Mouse (Mus musculus): Measurements from ENCODE around the gene Mga.

Mga gene

DNA sequence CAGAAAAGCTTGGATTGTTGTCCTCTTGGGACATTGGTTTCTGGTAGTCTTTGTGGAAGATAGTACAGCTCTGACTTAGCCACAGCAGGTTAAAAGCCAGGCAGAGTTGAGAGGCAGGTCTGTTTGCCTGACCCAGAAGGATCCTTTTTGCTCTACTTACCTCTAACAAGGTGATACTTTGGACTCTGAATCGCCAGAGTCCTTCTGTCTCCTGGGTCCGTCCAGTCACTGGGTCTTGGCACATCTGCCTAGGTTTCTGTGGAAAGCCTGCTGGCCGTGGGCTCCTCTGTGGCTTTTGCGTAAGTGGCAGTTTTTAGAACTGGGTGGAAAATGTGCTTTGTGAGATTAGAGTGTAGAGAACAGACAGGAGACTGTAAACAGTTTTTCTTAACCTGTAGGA, 91.9 kb downstream of the Mga start:
- no peak for DNase-seq

DNA sequence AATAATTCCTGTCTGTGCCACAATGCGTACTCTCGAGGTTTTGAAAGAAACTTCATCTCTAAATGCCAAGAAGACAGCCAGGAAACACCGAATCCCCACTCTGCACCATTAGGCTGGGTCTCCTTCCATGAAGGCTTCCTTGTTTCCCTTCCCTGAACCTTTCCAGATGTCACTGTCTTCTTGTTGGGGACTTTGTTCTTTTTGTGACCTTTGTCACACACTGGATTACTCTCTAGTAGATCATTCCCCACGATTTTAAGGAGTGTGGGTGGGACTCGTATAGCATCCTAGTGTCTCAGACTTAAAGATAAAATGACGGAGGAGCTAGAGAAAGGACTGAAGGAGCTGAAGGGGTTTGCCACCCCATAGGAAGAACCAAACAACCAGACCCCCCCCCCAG, 93.9 kb downstream of the Mga start:
- DNase-seq: no peak

DNA sequence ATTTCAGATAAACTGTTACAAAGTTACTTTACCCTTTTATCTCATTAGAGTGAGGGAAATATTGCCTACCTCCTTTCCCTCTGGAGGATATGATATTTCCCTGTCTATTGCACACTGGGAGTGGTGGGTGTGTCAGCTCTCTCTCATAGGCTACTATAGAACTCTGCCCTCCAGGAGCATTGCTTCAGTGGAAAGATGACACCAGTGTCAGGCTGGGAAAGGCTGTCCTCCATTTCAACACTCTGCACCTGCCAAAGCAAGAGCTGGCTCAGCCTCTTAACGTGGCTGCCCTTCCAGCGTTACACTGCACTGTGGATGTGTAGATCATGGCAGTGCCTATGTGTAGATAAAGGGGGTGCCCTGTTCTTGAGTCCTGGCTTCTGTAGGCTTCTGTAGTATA, 95.3 kb downstream of the Mga start:
- no peak for DNase-seq

DNA sequence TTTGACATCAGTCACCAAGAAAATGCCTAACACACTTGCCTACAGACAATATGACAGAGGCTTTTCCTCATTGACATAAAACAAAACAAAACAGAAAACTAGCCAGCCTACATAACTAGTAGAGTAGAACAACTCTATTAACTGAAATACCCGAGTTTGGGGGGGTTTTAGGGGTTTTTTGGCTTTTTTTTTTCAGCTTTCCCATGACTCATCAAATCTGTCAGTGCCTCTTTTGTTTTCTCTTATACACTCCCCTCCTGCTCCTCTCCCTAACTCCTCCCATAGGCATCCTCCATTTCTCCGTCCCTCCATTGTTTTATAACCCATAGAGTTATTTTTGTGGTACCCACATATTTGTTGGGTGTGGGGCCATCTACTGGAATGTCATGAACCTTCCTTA, 96.5 kb downstream of the Mga start:
- DNase-seq: no peak

DNA sequence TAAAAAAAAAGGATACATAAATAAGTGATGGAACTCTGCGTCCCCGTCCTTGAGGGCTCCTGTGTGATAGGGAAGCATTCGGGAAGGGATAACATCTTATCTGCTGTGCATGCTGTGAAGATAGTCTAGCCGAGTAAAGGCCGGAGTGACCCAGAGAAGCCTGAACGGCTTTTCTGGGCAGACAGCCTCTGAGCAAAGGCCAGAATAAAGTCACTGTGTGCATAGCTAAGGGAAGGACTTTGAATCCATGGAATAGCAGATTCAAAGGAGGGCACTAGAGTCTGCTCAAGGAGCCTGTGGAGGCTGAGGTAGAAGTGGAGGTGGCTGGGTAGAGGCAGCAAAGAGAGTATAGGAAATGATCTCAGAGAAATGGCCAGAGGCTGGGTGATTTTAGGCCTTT, 97.8 kb downstream of the Mga start:
- no peak for DNase-seq

DNA sequence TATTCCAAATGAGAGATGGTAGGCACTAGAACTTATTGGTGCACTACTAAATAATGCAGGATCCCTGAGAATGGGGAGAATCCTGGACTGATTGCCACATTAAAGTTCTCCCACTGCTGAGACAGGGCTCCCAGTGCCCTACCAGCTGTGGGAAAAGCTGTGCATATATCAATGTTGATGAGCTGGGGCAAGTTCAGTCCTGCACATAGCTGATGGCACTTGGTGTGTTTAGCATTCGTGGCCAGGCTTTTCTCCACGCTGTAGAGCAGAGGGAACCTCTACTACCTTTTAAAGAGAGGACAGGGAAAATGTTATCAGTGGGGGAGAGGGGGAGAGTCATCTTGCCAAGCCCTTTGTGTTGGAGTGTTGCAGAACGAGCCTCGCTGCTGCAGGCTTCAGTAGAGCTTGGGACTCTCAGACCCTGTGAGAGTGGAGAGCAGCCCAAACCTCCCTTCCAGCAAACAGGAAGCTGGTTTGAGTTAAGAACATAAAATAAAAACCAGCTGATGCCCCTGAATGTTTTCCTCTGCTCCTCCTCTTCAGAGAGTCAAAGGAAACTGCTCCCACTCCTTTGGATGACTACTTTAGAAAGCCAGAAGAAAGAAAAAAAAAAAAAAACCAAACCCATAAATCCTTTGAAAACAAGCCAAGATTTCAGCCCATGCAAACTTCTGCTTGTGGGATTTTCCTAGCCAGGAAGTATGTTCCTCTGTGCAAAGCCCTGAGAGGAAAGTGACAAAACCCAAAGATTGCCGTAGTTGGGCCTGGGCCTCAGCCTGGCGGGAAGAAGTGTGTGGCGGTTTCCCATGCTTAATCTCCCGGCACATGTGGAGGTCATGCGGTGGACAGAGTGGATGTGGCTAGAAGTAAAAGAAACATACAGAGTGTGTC, 98.6 kb downstream of the Mga start:
- no peak for DNase-seq

DNA sequence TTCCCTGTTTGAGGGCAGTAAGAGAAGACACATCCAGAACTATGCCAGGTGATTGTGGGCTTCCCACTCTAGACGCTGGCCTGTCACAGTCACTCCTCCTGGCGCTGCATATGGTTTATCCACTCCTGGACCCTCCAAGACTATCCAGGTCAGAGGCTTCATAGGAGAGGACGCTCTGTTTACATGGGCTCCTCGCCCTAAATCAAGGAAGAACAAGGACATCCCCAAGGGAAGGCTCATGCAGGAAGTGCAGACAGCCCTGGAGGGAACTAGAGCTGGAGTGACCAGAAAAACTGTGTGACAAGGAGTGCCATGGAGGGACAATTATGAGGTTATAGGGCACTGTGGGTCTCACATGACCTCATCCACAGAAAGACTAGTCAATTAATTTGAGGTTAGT, 100.3 kb downstream of the Mga start:
- no peak for DNase-seq

DNA sequence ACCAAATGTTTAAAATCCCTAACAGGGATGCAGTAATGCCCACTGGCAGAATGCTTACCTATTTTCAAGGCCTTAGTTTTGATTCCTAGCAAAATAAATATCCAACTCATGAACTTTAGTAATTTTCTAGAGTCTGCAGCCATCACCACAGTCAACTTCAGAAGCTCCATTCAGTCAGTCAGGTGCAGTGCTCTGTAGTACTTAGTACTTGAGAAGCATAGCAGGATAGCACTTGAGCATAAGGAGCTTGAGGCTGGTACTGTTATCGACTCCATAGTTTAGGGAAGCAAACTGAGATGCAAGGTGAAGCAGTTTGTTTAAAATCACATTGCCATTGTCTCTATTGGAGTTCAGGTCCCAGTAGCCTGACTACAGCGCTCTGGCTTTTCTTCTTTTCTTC, 102.7 kb downstream of the Mga start:
- DNase-seq: no peak

DNA sequence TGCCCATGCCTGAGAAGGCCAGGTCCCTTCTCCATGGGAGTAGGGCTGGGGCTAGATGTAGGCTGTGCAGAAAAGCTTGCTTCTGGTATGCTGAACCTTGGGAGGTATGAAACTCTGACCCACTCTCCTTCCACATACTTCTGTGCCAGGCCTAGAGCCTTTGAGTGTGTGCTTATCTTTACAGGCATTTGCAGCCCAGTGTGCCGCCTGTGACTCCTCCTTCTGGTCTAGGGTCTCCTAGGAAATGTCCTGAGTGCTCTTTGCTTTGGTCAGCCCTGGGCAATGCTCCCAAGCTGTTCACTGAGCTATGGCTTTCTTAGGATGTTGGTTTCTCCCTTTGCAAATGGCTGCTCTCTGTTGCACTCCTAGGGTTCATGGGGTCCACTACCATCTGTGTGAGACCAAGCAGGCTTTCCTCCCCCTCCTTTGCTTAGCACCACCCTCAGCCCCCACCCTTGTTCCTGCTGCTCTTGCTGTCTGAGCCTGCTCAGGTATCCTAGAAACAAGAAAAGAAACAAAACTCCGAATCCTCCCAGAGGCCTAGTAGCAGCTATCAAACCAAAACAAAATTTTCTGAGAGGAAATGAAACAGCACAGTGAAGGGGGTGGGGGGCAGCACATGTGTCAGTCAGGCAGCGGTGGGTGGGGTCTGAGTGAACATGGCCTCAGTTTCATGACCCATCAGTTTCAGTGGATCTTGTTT, 104.0 kb downstream of the Mga start:
- no peak for DNase-seq

DNA sequence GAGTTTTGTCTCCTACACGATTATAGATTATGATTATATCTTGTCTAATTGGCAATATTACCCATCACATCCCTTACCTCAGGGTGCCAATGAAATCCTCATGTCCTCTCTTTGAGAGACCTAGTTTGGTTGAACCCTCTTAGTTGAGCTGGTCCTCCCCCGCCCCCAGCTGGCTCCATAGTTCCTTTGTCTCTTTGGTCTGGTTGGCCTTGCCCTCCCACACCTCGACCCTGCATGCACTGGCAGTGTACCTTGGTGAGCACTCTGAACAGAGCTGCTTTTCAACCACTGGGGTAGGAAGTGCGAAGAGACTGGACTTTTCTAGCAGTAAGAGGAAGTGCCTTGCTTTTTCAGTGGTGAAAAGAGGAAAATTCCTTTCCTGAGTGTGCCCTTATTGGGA, 104.9 kb downstream of the Mga start:
- DNase-seq: no peak

DNA sequence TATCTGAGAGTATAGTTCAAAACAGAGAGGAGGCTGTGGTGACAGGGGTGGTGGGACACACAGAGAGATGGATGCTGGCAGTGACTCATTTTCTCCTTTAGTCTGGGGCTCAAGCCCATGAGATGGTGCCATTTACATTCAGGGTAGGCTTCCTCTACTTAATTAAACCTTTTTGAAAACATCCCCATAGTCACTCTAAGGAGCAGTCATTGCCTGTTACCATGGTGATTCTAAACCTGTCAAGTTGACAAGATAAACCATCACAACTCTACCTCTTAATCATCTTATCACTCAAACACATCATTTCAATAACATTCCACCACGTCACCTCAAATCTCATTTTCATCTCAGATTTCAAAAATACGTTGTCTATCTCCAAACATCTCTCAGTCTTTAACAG, 106.9 kb downstream of the Mga start:
- DNase-seq: no peak

DNA sequence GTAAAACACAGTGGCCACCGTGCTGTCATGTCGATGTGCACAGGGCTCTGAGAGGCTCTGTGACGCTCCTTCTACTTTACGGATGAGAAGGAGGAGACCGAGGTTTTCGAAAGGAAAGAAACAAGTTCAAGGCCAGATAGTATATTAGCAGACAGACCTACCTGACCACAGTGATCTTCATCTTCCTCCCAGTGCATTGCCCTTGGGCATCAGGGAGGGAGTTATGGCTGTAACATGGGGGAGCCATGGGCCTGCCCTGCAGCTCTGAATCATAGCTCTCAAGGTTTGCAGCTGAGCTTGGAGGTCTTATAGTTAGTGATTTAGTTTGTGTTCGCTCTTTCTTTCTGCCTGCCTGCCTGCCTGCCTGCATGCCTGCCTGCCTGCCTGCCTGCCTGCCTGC, 109.7 kb downstream of the Mga start:
- DNase-seq: peak; percentile 4

DNA sequence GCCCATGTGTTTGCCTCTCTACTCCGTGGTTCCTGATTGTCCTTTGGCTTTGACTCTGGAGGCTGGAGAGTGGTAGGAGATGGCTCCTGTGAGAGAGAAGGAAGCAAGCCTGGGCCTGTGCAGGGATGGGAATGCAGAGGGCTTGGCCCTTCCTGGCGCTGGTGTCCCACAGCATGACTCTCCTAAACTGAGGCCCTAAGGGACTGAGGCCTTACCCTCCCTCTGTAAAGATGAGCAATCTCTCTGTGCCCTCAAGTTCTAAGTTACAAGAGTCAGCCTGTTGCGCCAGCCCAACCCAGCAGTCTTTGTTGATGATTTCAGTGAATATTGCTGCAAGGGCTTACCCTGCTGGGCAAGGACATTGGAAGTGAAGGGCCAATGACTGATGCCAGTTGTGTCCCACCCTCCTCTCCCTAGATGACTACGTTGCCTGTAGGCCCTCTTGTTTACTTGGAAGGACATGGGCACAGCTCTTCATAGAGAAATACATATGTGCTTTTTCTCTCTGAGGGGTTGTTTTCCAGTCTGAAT, 110.7 kb downstream of the Mga start:
- DNase-seq: no peak

DNA sequence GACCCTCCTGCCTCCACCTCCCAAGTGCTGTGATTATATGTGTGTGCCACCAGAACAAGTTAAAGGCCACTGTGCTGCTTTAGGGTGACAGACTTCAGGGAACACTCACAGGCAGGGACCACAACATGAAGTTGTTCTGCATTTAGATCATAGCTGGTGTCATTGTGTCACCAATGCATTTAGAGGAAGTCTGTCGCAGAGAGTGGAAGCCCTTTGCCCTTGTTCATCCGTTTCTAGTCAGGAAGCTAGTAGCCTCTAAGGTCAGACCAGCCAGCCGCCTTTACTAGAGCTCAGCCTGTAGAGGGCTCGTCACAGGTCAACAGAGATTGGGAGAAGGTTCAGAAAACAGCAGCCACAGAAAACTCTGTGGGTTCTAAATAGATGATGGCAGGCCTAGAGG, 111.6 kb downstream of the Mga start:
- no peak for DNase-seq

DNA sequence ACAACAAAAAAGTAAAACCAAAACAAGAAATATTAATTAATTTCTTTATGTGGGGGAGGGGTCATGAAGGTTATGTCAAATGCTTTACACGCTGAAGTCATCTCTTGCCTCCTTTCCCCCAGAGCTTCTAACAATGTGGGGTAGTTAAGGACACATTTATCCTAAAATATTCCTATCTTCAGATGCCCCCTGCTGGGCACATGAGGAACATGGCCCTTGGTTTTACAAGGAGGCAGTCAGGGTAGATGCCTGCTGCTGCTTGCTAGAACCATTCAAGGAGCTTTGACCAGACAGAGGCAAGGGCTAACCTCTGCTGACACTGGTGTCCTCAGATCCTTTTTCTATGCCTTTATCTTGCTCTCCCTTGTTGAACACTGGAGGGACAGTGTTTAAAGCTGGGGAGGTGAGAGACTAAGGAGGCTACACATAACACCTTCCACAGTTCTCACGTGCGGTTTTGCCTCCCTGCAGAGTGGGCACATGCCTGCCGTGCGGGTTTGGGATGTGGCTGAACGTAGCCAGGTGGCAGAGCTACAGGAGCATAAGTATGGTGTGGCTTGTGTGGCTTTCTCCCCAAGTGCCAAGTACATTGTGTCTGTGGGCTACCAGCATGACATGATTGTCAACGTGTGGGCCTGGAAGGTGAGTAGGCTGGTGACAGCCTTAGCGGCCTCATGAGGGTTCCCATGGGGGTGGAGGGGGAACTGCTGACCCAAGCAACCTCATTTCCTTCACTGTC, 114.6 kb downstream of the Mga start:
- peak; percentile 68 for DNase-seq

DNA sequence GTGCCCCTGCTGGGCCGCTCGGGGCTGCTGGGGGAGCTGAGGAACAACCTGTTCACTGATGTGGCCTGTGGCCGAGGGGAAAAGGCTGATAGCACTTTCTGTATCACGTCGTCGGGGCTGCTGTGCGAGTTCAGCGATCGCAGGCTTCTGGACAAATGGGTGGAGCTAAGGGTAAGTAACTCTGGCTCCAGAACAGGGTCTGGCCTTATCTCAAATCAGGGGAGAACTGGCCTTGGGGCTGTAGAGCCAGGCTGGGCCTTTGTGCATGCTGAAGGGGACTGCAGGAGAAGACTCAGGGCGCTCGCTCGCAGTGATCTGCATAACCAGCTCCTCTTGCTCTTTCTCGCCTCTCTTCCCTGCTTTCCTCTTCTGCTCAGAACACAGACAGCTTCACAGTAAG, 115.9 kb downstream of the Mga start:
- DNase-seq: no peak

DNA sequence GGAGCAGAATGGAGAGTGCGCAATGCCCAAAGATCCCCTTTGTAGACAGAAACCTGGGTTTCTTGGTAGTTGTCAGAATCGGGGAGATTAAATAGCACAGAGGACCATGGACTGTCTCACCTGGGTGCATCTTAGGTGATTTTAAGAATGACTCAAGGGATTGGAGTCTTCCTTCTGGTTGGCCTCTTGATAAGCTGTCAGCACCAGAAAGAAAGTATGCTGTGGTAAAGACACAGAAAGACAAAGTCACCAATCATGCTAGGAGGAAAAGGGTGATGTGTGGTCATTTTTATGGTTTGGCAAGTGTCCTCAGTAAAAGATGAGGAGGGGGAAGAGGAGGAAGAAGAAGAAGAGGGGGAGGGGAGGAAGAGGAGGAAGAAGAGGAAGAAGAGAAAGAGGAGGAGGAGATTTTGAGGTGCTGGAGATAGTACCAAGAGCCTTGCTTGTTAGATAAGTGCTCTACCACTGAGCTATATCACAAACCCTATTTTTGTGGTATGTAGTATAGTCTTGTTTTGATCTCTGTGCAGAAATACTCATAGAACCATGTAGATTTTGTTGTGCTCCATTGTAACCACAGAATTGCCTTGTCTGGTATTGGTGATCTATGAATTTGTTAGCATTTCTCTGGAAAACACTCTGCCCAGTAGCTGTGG, 116.9 kb downstream of the Mga start:
- DNase-seq: no peak

DNA sequence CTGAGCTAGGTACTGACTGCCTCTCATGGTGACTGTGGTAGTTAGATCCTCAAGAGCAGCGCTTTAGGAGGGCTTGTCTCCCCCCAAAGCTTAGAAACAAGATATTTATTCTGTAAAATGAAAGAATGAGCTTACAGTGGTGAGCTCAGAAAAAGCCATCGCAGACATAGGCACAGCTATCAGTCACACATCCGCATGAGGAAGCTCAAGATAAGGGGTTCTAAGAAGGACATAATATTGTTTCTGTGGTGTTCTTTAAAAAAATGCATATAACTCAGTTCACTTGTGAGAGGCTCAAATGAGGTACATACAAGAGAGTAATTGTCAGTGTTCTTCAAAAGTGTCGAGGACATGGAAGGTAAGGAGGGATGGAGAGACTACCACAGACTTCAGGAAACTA, 118.9 kb downstream of the Mga start:
- DNase-seq: no peak

DNA sequence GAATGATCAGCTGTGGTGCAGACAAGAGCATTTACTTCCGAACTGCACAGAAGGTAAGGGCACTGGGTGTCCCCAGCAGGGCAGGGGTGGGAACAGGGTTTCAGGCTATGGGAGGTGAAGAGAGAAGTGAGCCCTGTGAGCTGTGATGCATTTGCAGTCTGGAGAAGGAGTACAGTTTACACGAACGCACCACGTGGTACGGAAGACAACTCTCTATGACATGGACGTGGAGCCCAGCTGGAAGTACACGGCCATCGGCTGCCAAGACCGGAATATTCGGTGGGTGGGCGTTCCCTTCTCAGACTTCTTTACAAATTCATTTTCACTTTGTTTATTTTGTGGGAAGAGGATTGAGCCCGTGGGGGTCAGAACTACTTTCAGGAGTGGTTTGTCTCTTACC, 120.6 kb downstream of the Mga start:
- DNase-seq: no peak
